Mouse (Mus musculus): Measurements from ENCODE around the gene Sult3a1. TPM values are rescaled to one million over a fixed set of nuclear protein-coding genes. Genes with fewer than 3 reads are reported as not detected.

Gene Sult3a1
- total and polyA plus RNA-seq, 2 experiments from 2014 or later: not detected

DNA sequence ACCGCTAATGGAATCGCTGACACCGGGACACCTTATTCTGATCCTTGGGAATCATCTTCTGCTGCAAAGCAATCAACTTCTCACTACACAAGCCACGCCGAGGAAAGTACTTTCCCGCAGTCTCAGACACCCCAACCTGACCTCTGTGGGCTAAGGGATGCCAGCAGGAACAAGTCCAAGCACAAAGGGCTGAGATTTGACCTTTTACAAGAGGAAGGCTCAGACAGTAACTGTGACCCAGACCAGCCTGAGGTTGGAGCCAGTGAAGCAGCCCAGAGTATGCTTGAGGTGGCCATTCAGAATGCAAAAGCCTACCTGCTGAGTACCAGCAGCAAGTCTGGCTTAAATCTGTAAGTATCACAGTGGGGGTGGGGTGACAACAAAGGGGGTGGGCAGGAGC is 48.0 kb downstream of the Sult3a1 start:
- ATAC-seq (ENCODE audit: insufficient read depth, low read depth) (no peak), DNase-seq (ENCODE audit: low spot score) (no peak)
- no peaks in the 10 kb centered on the region for H3K4me1 ChIP-seq (ENCODE audit: control insufficient read depth, insufficient read depth)
- H3K4me3 ChIP-seq (ENCODE audit: low read depth, low read length): peak overlapping the region; percentile 54
- no peak for TF ChIP-seq CTCF (IDR thresholded peaks at IDR 0.05; ENCODE audit: low read depth)
- TF ChIP-seq EP300 (IDR thresholded peaks at IDR 0.05; ENCODE audit: low read depth): no peak
- H3K9ac ChIP-seq (replicated peaks; ENCODE audit: low read depth, low read length): no peak overlapping the region
- no peak overlapping the region for H3K27ac ChIP-seq (ENCODE audit: low read depth)
- no peaks in the 10 kb centered on the region for H3K9me3 ChIP-seq (replicated peaks; ENCODE audit: control insufficient read depth, low read length)
- WGBS: 5% methylated on average over 6 of the region's 6 CpGs
- peak overlapping the region; percentile 75 for H3K4me2 ChIP-seq (ENCODE audit: low read depth, low read length)
- H3K27me3 ChIP-seq (ENCODE audit: control insufficient read depth, insufficient read depth, low read length): no peaks in the 10 kb centered on the region
- no peaks in the 10 kb centered on the region for H3K36me3 ChIP-seq (replicated peaks; ENCODE audit: control insufficient read depth, insufficient read depth, low read length)

Other genes with a start within 250 kb of the Sult3a1 start
- not detected in 2 replicates for gene Clvs2, start 233.0 kb upstream of the Sult3a1 start, total RNA-seq (2014; rRNA removed; ENCODE audit: low replicate concordance)
- not detected in 2 replicates for gene Clvs2, start 233.0 kb upstream of the Sult3a1 start, polyA plus RNA-seq (2015; fragmentation: Nextera tagmentation; extraction: Ambion mirVana)
- not detected in 2 replicates for gene Sult3a2, start 71.0 kb upstream of the Sult3a1 start, total RNA-seq (2014; rRNA removed; ENCODE audit: low replicate concordance)
- gene Sult3a2, start 71.0 kb upstream of the Sult3a1 start, polyA plus RNA-seq (2015; fragmentation: Nextera tagmentation; extraction: Ambion mirVana): not detected in 2 replicates
- gene Rsph4a, start 47.4 kb downstream of the Sult3a1 start, total RNA-seq (2014; rRNA removed; ENCODE audit: low replicate concordance): 0.04 TPM in 1 of 2 replicates, not detected in the other
- 0.12 TPM in 1 of 2 replicates, not detected in the other for gene Rsph4a, start 47.4 kb downstream of the Sult3a1 start, polyA plus RNA-seq (2015; fragmentation: Nextera tagmentation; extraction: Ambion mirVana)
- 10.4 and 17.8 TPM in 2 replicates for gene Zup1, start 93.5 kb downstream of the Sult3a1 start, total RNA-seq (2014; rRNA removed; ENCODE audit: low replicate concordance)
- 8.2 and 9.2 TPM in 2 replicates for gene Zup1, start 93.5 kb downstream of the Sult3a1 start, polyA plus RNA-seq (2015; fragmentation: Nextera tagmentation; extraction: Ambion mirVana)
- 87.7 and 152 TPM in 2 replicates for gene Rwdd1, start 161.9 kb downstream of the Sult3a1 start, total RNA-seq (2014; rRNA removed; ENCODE audit: low replicate concordance)
- gene Rwdd1, start 161.9 kb downstream of the Sult3a1 start, polyA plus RNA-seq (2015; fragmentation: Nextera tagmentation; extraction: Ambion mirVana): 132 and 142 TPM in 2 replicates
- not detected in 2 replicates for gene Trappc3l, start 179.9 kb downstream of the Sult3a1 start, total RNA-seq (2014; rRNA removed; ENCODE audit: low replicate concordance)
- not detected in 2 replicates for gene Trappc3l, start 179.9 kb downstream of the Sult3a1 start, polyA plus RNA-seq (2015; fragmentation: Nextera tagmentation; extraction: Ambion mirVana)
- not detected in 2 replicates for gene Calhm4, start 186.6 kb downstream of the Sult3a1 start, total RNA-seq (2014; rRNA removed; ENCODE audit: low replicate concordance)
- gene Calhm4, start 186.6 kb downstream of the Sult3a1 start, polyA plus RNA-seq (2015; fragmentation: Nextera tagmentation; extraction: Ambion mirVana): not detected in 2 replicates
- 1.7 and 2.4 TPM in 2 replicates for gene Calhm5, start 238.8 kb downstream of the Sult3a1 start, total RNA-seq (2014; rRNA removed; ENCODE audit: low replicate concordance)
- 1.1 and 1.2 TPM in 2 replicates for gene Calhm5, start 238.8 kb downstream of the Sult3a1 start, polyA plus RNA-seq (2015; fragmentation: Nextera tagmentation; extraction: Ambion mirVana)

All from heart, postnatal 0 days (tissue).